Mouse (Mus musculus) intestine, embryonic 14.5 days (tissue): ENCODE results near the gene Cacna1g. TPM values are rescaled to one million over a fixed set of nuclear protein-coding genes. Genes with fewer than 3 reads are reported as not detected.
"Not testable (repeated sequence)": the region's sequence is repeated elsewhere in the genome, so short reads cannot be mapped to it uniquely, and the experiment has no call there.

Experiments
- ATAC-seq: fragments of 200-750 bp; cut with Nextera tagmentation; replicated peaks from 2 replicates; pipeline ENCODE4 v1.8.0; 2017; ENCODE audit warnings: low read depth, moderate number of reproducible peaks, moderate TSS enrichment, moderate library complexity; ENCODE audit not compliant: low FRiP score, low TSS enrichment
- DNase-seq: peaks from one replicate; pipeline ENCODE4 v3.0.0-alpha.2; 2018; ENCODE audit warnings: low spot score
- H3K27ac ChIP-seq: fragments of 300-500 bp; sonication (generic); 2 replicates; pipeline ENCODE4 v1.5.1; 2014; ENCODE audit warnings: low read depth, mild to moderate bottlenecking, control low read depth
- H3K27me3 ChIP-seq: fragments of 300-500 bp; sonication (generic); replicated peaks from 2 replicates; pipeline ENCODE4 v1.6.1; 2014; ENCODE audit warnings: low read length, control low read depth; ENCODE audit not compliant: control insufficient read depth, insufficient read depth
- H3K36me3 ChIP-seq: fragments of 300-500 bp; sonication (generic); 2 replicates; pipeline ENCODE4 v1.6.1; 2014; ENCODE audit warnings: low read length, control low read depth; ENCODE audit not compliant: control insufficient read depth, insufficient read depth
- H3K4me1 ChIP-seq: fragments of 300-500 bp; sonication (generic); replicated peaks from 2 replicates; pipeline ENCODE4 v1.6.1; 2014; ENCODE audit warnings: low read length, control low read depth, mixed read lengths; ENCODE audit not compliant: control insufficient read depth, insufficient read depth
- H3K4me2 ChIP-seq: fragments of 300-500 bp; sonication (generic); 2 replicates; pipeline ENCODE4 v1.6.1; 2014; ENCODE audit warnings: low read length
- H3K4me3 ChIP-seq: fragments of 300-500 bp; sonication (generic); 2 replicates; pipeline ENCODE4 v1.5.1; 2014; ENCODE audit warnings: low read depth, low read length, control low read depth, mixed read lengths
- H3K9ac ChIP-seq: fragments of 300-500 bp; sonication (generic); 2 replicates; pipeline ENCODE4 v1.6.1; 2014; ENCODE audit warnings: mild to moderate bottlenecking, low read length
- H3K9me3 ChIP-seq: fragments of 300-500 bp; sonication (generic); 2 replicates; pipeline ENCODE4 v1.6.1; 2016; ENCODE audit warnings: low read length, control low read depth; ENCODE audit not compliant: control insufficient read depth
- WGBS: fragments of 180-500 bp; shearing (Covaris S2); extraction: QIAGEN DNeasy Blood & Tissue Kit; methylation state at CpG from one replicate; pipeline ENCODE4 v1.1.7; 2014; 5-methylcytosine and 5-hydroxymethylcytosine counted together
- polyA plus RNA-seq: library from polyadenylated mRNA; unstranded; fragments of >200 nt; fragmentation: Nextera tagmentation; extraction: Ambion mirVana; gene quantifications from 2 replicates; pipeline ENCODE4 v1.2.1, GENCODE M21; 2014

Gene Cacna1g
- polyA plus RNA-seq, 1 experiment from 2014 or later, result 11.1 TPM

GRCm38 (mm10) chr11:94402731-94403130, 71.3 kb downstream of the Cacna1g start:
- Histone ChIP-seq H3K4me2 (no peak overlapping the region), H3K9me3 (no peaks in the 10 kb centered on the region), H3K4me1 (peaks cover 12% of the 10 kb centered on the region), H3K9ac (no peak overlapping the region), H3K27me3 (no peaks in the 10 kb centered on the region), H3K36me3 (no peaks in the 10 kb centered on the region), H3K4me3 (no peak overlapping the region), H3K27ac (no peak overlapping the region)
- 92% methylated on average over 5 of the region's 5 CpGs for WGBS
- no peak for ATAC-seq
- DNase-seq, result no peak

- not testable (repeated sequence) for H3K36me3 ChIP-seq, H3K4me1 ChIP-seq, H3K27me3 ChIP-seq, H3K4me3 ChIP-seq, H3K9me3 ChIP-seq, H3K9ac ChIP-seq, DNase-seq, H3K4me2 ChIP-seq, H3K27ac ChIP-seq, ATAC-seq
- 85% methylated on average over 4 of the region's 4 CpGs for WGBS
These were observed 72.0 kb downstream of the Cacna1g start for GRCm38 (mm10) chr11:94402029-94402428.

- H3K36me3 ChIP-seq, result no peaks in the 10 kb centered on the region
- H3K4me1 ChIP-seq, result peaks cover 6% of the 10 kb centered on the region
- no peak for DNase-seq
- no peak overlapping the region for H3K9ac ChIP-seq
- H3K27me3 ChIP-seq, result no peaks in the 10 kb centered on the region
- H3K4me3 ChIP-seq, result no peak overlapping the region
- H3K4me2 ChIP-seq, result no peak overlapping the region
- no peak for ATAC-seq
- WGBS, result 67% methylated on average over 6 of the region's 6 CpGs
- no peak overlapping the region for H3K27ac ChIP-seq
- H3K9me3 ChIP-seq, result no peaks in the 10 kb centered on the region
These were observed 73.0 kb downstream of the Cacna1g start for GRCm38 (mm10) chr11:94400996-94401395.

- 80% methylated on average over 7 of the region's 7 CpGs for WGBS
- Histone ChIP-seq H3K4me2 (no peak overlapping the region), H3K9me3 (no peaks in the 10 kb centered on the region), H3K4me3 (no peak overlapping the region), H3K27me3 (no peaks in the 10 kb centered on the region), H3K27ac (no peak overlapping the region), H3K9ac (no peak overlapping the region), H3K36me3 (no peaks in the 10 kb centered on the region), H3K4me1 (peaks cover 5% of the 10 kb centered on the region; the same call in 1 of the 2 replicates)
- ATAC-seq (no peak), DNase-seq (no peak)
These were observed 79.9 kb downstream of the Cacna1g start for GRCm38 (mm10) chr11:94394107-94394506.

GRCm38 (mm10) chr11:94393490-94393889, 80.5 kb downstream of the Cacna1g start:
- H3K9me3 ChIP-seq, H3K27ac ChIP-seq, H3K4me2 ChIP-seq, DNase-seq, ATAC-seq, H3K9ac ChIP-seq, H3K27me3 ChIP-seq, H3K4me3 ChIP-seq, H3K4me1 ChIP-seq, H3K36me3 ChIP-seq: not testable (repeated sequence)
- WGBS, result 89% methylated on average over 4 of the region's 4 CpGs

GRCm38 (mm10) chr11:94392672-94393109, 81.3 kb downstream of the Cacna1g start, which contains the start of gene Abcc3:
Gene Abcc3 (minus strand): TSS chr11:94392997.
- Histone ChIP-seq H3K9me3 (no peaks in the 10 kb centered on the region), H3K9ac (0 out of 2 replicates have a peak within 1 kb of the TSS, but pooled peaks have one; percentile 0), H3K4me2 (peak within 1 kb of the TSS; percentile 48), H3K27ac (no peak within 1 kb of the TSS), H3K4me1 (peaks cover 5% of the 10 kb centered on the region; the same call in 1 of the 2 replicates), H3K27me3 (no peaks in the 10 kb centered on the region), H3K4me3 (peak within 1 kb of the TSS; percentile 1), H3K36me3 (no peaks in the 10 kb centered on the region)
- WGBS, result 5% methylated on average over 20 of the region's 20 CpGs
- no peak; the same call in 1 of the 2 replicates for ATAC-seq
- no peak for DNase-seq

GRCm38 (mm10) chr11:94391661-94392060, 82.3 kb downstream of the Cacna1g start:
- Histone ChIP-seq H3K9ac (no peak overlapping the region), H3K36me3 (no peaks in the 10 kb centered on the region), H3K9me3 (no peaks in the 10 kb centered on the region), H3K4me3 (no peak overlapping the region), H3K4me2 (no peak overlapping the region), H3K27me3 (no peaks in the 10 kb centered on the region), H3K4me1 (peaks cover 6% of the 10 kb centered on the region), H3K27ac (no peak overlapping the region)
- DNase-seq (no peak), ATAC-seq (no peak)
- WGBS, result 80% methylated on average over 10 of the region's 10 CpGs

GRCm38 (mm10) chr11:94390825-94391224, 83.2 kb downstream of the Cacna1g start:
- Histone ChIP-seq H3K4me3 (no peak overlapping the region), H3K9me3 (no peaks in the 10 kb centered on the region), H3K4me1 (peaks cover 13% of the 10 kb centered on the region), H3K9ac (no peak overlapping the region), H3K36me3 (no peaks in the 10 kb centered on the region), H3K27ac (no peak overlapping the region), H3K4me2 (no peak overlapping the region), H3K27me3 (no peaks in the 10 kb centered on the region)
- WGBS, result 93% methylated on average over 6 of the region's 6 CpGs
- ATAC-seq (no peak), DNase-seq (no peak)

- Histone ChIP-seq H3K27ac (no peak overlapping the region), H3K4me1 (peaks cover 23% of the 10 kb centered on the region), H3K4me2 (no peak overlapping the region), H3K9ac (no peak overlapping the region), H3K4me3 (no peak overlapping the region), H3K9me3 (no peaks in the 10 kb centered on the region), H3K27me3 (no peaks in the 10 kb centered on the region), H3K36me3 (no peaks in the 10 kb centered on the region)
- 51% methylated on average over 6 of the region's 6 CpGs for WGBS
- ATAC-seq (no peak), DNase-seq (no peak)
These were observed 84.1 kb downstream of the Cacna1g start for GRCm38 (mm10) chr11:94389724-94390396.
